Mouse (Mus musculus): ENCODE measurements at regions not wholly inside any gene's neighbourhood (a gene's known extent, or its start where the extent isn't known, plus 50 kb on each side); places are given as distances from the start of the nearest gene placed in this dataset.

- 53% methylated on average over 1 of the region's 1 CpGs for WGBS
- ATAC-seq (ENCODE audit: low FRiP score), result no peak
- H3K4me2 ChIP-seq, result no peak overlapping the region
These were observed 427.6 kb upstream of the Klf6 start for GRCm38 (mm10) chr13:5433652-5434051.

GRCm38 (mm10) chr13:5435131-5435530, 426.2 kb upstream of the Klf6 start:
- peaks cover 4% of the 10 kb centered on the region; the same call in 1 of the 2 replicates for H3K9me3 ChIP-seq
- H3K27me3 ChIP-seq, result no peaks in the 10 kb centered on the region
- no peak overlapping the region for H3K4me2 ChIP-seq
- H3K36me3 ChIP-seq, result no peaks in the 10 kb centered on the region
- H3K4me1 ChIP-seq (replicated peaks), result no peaks in the 10 kb centered on the region
- no peak overlapping the region for H3K27ac ChIP-seq
- no peak overlapping the region for H3K4me3 ChIP-seq
- ATAC-seq (ENCODE audit: low FRiP score), result no peak
- no peak overlapping the region for H3K9ac ChIP-seq

More at GRCm38 (mm10) chr13:5433652-5434051, 427.6 kb upstream of the Klf6 start:
- Histone ChIP-seq H3K27ac (no peak overlapping the region), H3K9me3 (peaks cover 4% of the 10 kb centered on the region; the same call in 1 of the 2 replicates), H3K27me3 (no peaks in the 10 kb centered on the region), H3K36me3 (no peaks in the 10 kb centered on the region), H3K9ac (no peak overlapping the region), H3K4me1 (replicated peaks) (no peaks in the 10 kb centered on the region), H3K4me3 (no peak overlapping the region)

DNA sequence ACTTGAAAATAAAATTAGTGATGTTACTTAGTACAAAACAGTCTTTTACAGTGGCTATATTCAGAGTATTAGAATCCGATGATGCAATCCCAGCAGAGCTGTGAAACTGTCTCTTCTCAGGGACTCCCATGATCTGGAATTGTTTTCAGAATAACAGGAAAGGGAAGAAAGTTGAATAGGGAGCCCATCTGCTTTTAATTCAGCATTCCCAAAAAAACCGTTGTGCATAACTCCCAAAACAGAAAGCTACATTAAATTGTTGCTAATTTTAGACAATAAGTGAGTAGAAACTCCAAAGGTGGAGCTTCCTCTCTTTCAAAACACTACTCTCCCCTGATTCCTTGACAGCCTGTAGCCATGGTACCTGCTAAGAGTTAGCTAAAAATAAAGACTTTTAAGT, 425.1 kb upstream of the Klf6 start:
- no peak overlapping the region for H3K4me2 ChIP-seq
- no peak for ATAC-seq (ENCODE audit: low FRiP score)
- no peak overlapping the region for H3K4me3 ChIP-seq
- no peaks in the 10 kb centered on the region for H3K27me3 ChIP-seq
- peaks cover 4% of the 10 kb centered on the region; the same call in 1 of the 2 replicates for H3K9me3 ChIP-seq
- H3K27ac ChIP-seq, result no peak overlapping the region
- no peaks in the 10 kb centered on the region for H3K4me1 ChIP-seq (replicated peaks)
- no peaks in the 10 kb centered on the region for H3K36me3 ChIP-seq
- WGBS, result 75% methylated on average over 2 of the region's 2 CpGs
- H3K9ac ChIP-seq, result no peak overlapping the region

DNA sequence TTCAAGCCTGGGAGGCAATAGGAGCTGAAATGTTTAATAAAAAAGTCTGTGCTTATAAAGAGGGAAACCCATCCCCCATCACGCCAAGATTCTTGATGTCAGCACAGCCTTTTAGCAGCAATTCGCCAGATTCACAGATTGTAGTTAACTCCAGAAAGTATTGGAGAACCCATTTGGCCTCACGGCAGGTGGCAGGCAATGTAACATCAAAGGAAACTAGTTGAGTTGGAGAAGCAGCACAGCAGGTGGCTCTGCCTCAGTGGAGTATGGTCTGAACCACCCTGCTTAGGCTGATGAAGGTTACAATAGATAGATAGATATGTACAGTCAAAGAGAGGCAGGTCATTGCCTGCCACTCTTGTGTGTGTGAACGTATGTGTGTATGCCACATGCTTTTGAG, 420.8 kb upstream of the Klf6 start:
- Histone ChIP-seq H3K4me3 (no peak overlapping the region), H3K4me2 (no peak overlapping the region), H3K4me1 (replicated peaks) (no peaks in the 10 kb centered on the region), H3K9me3 (no peaks in the 10 kb centered on the region), H3K27ac (no peak overlapping the region), H3K27me3 (no peaks in the 10 kb centered on the region), H3K9ac (no peak overlapping the region), H3K36me3 (no peaks in the 10 kb centered on the region)
- ATAC-seq (ENCODE audit: low FRiP score), result no peak
- 75% methylated on average over 4 of the region's 4 CpGs for WGBS

- 87% methylated on average over 5 of the region's 5 CpGs for WGBS
- Histone ChIP-seq H3K4me2 (no peak overlapping the region), H3K4me1 (replicated peaks) (no peaks in the 10 kb centered on the region), H3K27ac (no peak overlapping the region), H3K9ac (no peak overlapping the region), H3K27me3 (no peaks in the 10 kb centered on the region), H3K9me3 (no peaks in the 10 kb centered on the region), H3K4me3 (no peak overlapping the region), H3K36me3 (no peaks in the 10 kb centered on the region)
- no peak for ATAC-seq (ENCODE audit: low FRiP score)
These were observed 416.4 kb upstream of the Klf6 start for GRCm38 (mm10) chr13:5444759-5445478.

DNA sequence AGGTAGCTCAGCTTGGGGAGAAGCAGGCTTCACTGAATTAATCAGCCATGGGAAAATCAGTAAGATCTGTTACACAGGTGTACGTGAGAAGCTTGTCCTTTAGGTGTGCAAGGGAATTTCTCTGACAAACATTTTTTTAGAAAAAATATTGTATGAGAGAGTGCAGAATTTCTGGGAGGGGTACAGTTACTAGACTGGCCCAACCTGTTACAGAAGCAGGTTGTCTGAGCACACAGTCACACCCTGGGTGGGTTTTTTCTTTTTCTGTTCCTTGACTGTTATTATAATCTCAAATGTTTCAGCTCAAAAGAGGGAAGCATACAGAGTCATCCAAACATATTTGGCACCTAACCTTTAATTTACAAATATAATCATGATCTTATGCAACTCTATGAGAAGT, 412.7 kb upstream of the Klf6 start:
- 93% methylated on average over 1 of the region's 1 CpGs for WGBS
- no peaks in the 10 kb centered on the region for H3K9me3 ChIP-seq
- ATAC-seq (ENCODE audit: low FRiP score), result no peak
- H3K27me3 ChIP-seq, result no peaks in the 10 kb centered on the region
- no peak overlapping the region for H3K4me3 ChIP-seq
- H3K9ac ChIP-seq, result no peak overlapping the region
- H3K36me3 ChIP-seq, result no peaks in the 10 kb centered on the region
- no peak overlapping the region for H3K4me2 ChIP-seq
- H3K27ac ChIP-seq, result no peak overlapping the region
- H3K4me1 ChIP-seq (replicated peaks), result no peaks in the 10 kb centered on the region

DNA sequence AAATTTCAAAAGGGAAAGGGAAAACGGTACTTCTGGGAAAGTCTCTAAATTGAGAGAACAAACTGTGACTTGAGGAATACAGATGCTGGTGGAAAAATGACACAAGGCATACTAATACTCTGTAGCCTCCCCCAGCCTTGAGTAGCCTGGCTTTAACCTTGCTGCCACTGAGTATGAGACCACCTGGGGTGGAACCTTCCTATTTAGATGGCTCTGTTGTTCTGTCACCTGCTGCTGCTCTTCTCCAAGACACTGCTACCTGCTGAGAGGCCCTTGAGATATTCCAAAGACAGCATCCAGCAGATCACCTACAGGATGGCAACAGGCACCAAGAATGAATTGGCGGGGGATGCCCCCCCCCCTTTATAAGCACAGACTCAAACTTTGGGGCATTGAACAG, 380.5 kb upstream of the Klf6 start:
- H3K4me2 ChIP-seq, result no peak overlapping the region
- no peaks in the 10 kb centered on the region for H3K36me3 ChIP-seq
- H3K9me3 ChIP-seq, result no peaks in the 10 kb centered on the region
- ATAC-seq (ENCODE audit: low FRiP score), result no peak
- no peaks in the 10 kb centered on the region for H3K4me1 ChIP-seq (replicated peaks)
- no peak overlapping the region for H3K27ac ChIP-seq
- H3K27me3 ChIP-seq, result no peaks in the 10 kb centered on the region
- no peak overlapping the region for H3K9ac ChIP-seq
- WGBS, result 86% methylated on average over 2 of the region's 2 CpGs
- no peak overlapping the region for H3K4me3 ChIP-seq

DNA sequence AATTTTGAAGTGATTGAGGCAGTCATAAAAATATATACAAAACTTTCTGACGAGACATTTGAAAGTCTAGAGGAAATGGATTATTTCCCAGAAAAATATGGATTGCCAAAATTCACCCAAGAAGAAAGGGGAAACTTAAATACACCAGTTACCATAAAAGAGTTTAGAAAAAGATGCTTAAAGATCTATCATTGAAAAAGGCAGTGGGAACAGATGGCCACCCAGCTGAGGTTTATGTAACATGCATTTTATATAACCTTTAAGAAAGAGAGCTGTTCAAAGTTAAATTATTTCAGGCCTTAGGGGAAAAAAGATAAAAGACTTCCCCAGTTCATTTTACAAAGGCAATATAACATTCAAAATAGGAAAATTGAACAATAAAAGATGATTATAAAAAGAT, 369.0 kb upstream of the Klf6 start:
- Histone ChIP-seq H3K27ac (no peak overlapping the region), H3K27me3 (no peaks in the 10 kb centered on the region), H3K36me3 (no peaks in the 10 kb centered on the region), H3K9ac (no peak overlapping the region), H3K4me1 (replicated peaks) (no peaks in the 10 kb centered on the region), H3K4me2 (no peak overlapping the region), H3K9me3 (no peaks in the 10 kb centered on the region), H3K4me3 (no peak overlapping the region)
- 81% methylated on average over 1 of the region's 1 CpGs for WGBS
- no peak for ATAC-seq (ENCODE audit: low FRiP score)

DNA sequence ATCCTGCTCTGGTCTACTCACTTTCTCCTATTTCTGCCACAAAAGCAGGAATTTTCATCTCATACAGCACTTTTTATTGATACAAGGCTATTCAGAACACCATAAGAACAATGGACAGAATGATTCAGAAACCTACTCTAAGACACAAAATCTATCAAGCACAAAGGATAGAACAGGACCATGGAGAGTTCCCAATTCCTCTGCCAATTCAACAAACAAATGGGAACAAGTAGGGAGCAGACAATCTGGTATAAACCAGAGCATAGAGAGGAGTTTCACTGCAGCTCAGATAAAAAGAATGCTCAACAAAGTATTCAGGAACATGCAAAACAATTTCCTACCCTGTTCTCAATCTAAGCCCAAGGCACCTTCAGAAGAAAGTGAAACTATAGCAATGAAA, 363.7 kb upstream of the Klf6 start:
- Histone ChIP-seq H3K4me1 (replicated peaks) (no peaks in the 10 kb centered on the region), H3K4me2 (no peak overlapping the region), H3K36me3 (no peaks in the 10 kb centered on the region), H3K9me3 (no peaks in the 10 kb centered on the region), H3K27ac (no peak overlapping the region), H3K4me3 (no peak overlapping the region), H3K9ac (no peak overlapping the region), H3K27me3 (no peaks in the 10 kb centered on the region)
- no peak for ATAC-seq (ENCODE audit: low FRiP score)

GRCm38 (mm10) chr13:5511784-5512183, 349.5 kb upstream of the Klf6 start:
- no peak overlapping the region for H3K9ac ChIP-seq
- no peaks in the 10 kb centered on the region for H3K36me3 ChIP-seq
- H3K4me2 ChIP-seq, result no peak overlapping the region
- no peak overlapping the region for H3K27ac ChIP-seq
- no peaks in the 10 kb centered on the region for H3K9me3 ChIP-seq
- ATAC-seq (ENCODE audit: low FRiP score), result no peak
- no peaks in the 10 kb centered on the region for H3K4me1 ChIP-seq (replicated peaks)
- no peaks in the 10 kb centered on the region for H3K27me3 ChIP-seq
- no peak overlapping the region for H3K4me3 ChIP-seq

DNA sequence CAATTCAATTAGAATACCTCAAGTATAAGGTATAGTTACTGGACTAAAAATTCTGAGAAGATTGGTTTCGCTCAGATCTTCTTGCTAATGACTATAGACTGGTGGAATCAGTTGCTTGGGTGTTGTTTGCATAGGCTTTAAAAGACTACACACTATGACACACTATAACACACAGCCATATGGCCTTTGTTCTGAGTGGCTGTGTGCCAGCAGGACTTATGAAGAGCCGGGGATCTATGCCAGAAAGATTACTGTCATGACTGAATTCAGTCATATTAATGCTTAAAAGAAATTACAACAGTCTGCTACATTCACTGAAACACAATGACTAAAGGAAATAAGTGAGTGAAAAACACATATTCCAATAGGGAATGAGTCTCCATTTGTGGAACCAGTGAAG, 345.7 kb upstream of the Klf6 start:
- Histone ChIP-seq H3K9ac (no peak overlapping the region), H3K4me3 (no peak overlapping the region), H3K36me3 (no peaks in the 10 kb centered on the region), H3K9me3 (no peaks in the 10 kb centered on the region), H3K27me3 (no peaks in the 10 kb centered on the region), H3K4me1 (replicated peaks) (no peaks in the 10 kb centered on the region), H3K27ac (no peak overlapping the region), H3K4me2 (no peak overlapping the region)
- ATAC-seq (ENCODE audit: low FRiP score), result no peak
- 77% methylated on average over 2 of the region's 2 CpGs for WGBS

- no peak overlapping the region for H3K4me2 ChIP-seq
- H3K4me1 ChIP-seq (replicated peaks), result no peaks in the 10 kb centered on the region
- 90% methylated on average over 2 of the region's 2 CpGs for WGBS
- no peak for ATAC-seq (ENCODE audit: low FRiP score)
- H3K27me3 ChIP-seq, result no peaks in the 10 kb centered on the region
- no peak overlapping the region for H3K4me3 ChIP-seq
- no peak overlapping the region for H3K9ac ChIP-seq
- no peaks in the 10 kb centered on the region for H3K36me3 ChIP-seq
- H3K27ac ChIP-seq, result no peak overlapping the region
- no peaks in the 10 kb centered on the region for H3K9me3 ChIP-seq
These were observed 345.2 kb upstream of the Klf6 start for GRCm38 (mm10) chr13:5516088-5516487.

DNA sequence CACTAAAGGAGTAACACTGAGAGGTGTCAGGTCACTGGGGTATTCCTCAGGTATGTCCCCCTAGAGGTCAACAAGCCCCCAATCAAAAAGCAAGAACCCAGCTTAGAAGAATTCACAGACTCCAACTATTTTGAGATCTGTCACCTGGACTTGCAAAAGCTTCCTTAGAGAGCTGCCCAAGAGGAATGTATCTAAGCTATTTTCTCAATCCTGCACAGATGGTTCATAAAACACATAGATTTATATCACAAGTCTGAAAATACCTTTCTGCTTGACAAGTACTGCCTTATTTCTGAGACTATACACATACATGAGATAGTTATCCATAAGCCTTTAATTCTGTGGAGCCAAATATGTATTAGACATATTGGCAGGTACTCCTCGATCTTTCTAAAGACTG, 342.1 kb upstream of the Klf6 start:
- 85% methylated on average over 1 of the region's 1 CpGs for WGBS
- Histone ChIP-seq H3K27ac (no peak overlapping the region), H3K27me3 (no peaks in the 10 kb centered on the region), H3K9ac (no peak overlapping the region), H3K36me3 (no peaks in the 10 kb centered on the region), H3K4me3 (no peak overlapping the region), H3K4me1 (replicated peaks) (no peaks in the 10 kb centered on the region), H3K9me3 (no peaks in the 10 kb centered on the region), H3K4me2 (no peak overlapping the region)
- ATAC-seq (ENCODE audit: low FRiP score), result no peak

Data from hindbrain, embryonic 13.5 days (tissue).